Mouse (Mus musculus) forebrain, embryonic 16.5 days (tissue): ENCODE measurements at regions not wholly inside any gene's neighbourhood (a gene's known extent, or its start where the extent isn't known, plus 50 kb on each side); places are given as distances from the start of the nearest gene placed in this dataset.

ENCODE experiments used
- ATAC-seq: fragments of 200-750 bp; cut with Nextera tagmentation; 2 replicates; pipeline ENCODE4 v1.8.0; 2017; ENCODE audit warnings: mild to moderate bottlenecking, moderate library complexity
- H3K27ac ChIP-seq: fragments of 300-500 bp; sonication (generic); 2 replicates; pipeline ENCODE4 v1.5.1; 2014; ENCODE audit warnings: low read length, control low read depth
- H3K27me3 ChIP-seq: fragments of 300-500 bp; sonication (generic); replicated peaks from 2 replicates; pipeline ENCODE4 v1.6.1; 2014; ENCODE audit warnings: low read length; ENCODE audit not compliant: control insufficient read depth, insufficient read depth
- H3K36me3 ChIP-seq: fragments of 300-500 bp; sonication (generic); 2 replicates; pipeline ENCODE4 v1.6.1; 2014; ENCODE audit not compliant: control insufficient read depth, insufficient read depth
- H3K4me1 ChIP-seq: fragments of 300-500 bp; sonication (generic); replicated peaks from 2 replicates; pipeline ENCODE4 v1.6.1; 2014; ENCODE audit warnings: low read length; ENCODE audit not compliant: control insufficient read depth, insufficient read depth
- H3K4me2 ChIP-seq: fragments of 300-500 bp; sonication (generic); 2 replicates; pipeline ENCODE4 v1.6.1; 2014; ENCODE audit warnings: mild to moderate bottlenecking, low read length, control low read depth
- H3K4me3 ChIP-seq: fragments of 300-500 bp; sonication (generic); replicated peaks from 2 replicates; pipeline ENCODE4 v1.5.1; 2014; ENCODE audit warnings: mild to moderate bottlenecking, low read length, control low read depth
- H3K9ac ChIP-seq: fragments of 300-500 bp; sonication (generic); replicated peaks from 2 replicates; pipeline ENCODE4 v1.6.1; 2014; ENCODE audit warnings: low read depth, low read length, control low read depth
- H3K9me3 ChIP-seq: fragments of 300-500 bp; sonication (generic); 2 replicates; pipeline ENCODE4 v1.6.1; 2016; ENCODE audit warnings: low read length; ENCODE audit not compliant: control insufficient read depth
- WGBS: fragments of 180-500 bp; shearing (Covaris S2); extraction: QIAGEN DNeasy Blood & Tissue Kit; methylation state at CpG from one replicate; pipeline ENCODE4 v1.1.7; 2014; 5-methylcytosine and 5-hydroxymethylcytosine counted together

DNA sequence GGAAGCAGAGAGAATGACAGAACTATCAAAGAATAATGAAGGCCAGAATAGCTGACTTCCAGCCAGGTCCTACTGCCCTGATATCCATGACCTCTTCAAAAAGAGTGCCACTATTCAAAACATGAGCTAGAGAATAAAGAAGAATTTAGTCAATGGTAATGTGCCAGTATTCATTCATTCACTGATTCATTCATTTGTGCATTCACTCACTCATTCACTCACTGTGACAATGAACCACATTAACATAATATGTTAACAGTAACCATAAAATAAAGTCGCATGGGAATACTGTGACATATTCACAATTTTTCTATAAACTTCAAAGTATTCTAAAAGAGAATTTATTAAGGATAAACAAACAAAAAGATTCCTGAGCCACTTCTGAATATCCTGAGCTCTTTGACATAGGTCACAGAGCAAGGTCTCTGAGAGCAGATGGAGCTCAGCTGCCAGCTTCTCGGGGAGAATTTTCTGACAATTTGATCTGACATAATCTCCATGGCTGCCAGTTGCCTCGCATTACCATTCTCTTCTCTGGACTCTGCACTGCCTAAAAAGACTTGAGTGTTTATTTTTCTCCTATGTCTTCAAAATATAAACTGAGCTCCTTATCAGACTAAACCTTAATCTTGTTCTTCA is 2895.5 kb upstream of the 5930422O12Rik start:
- H3K9me3 ChIP-seq: no peaks in the 10 kb centered on the region
- no peaks in the 10 kb centered on the region for H3K4me1 ChIP-seq
- H3K9ac ChIP-seq: no peak overlapping the region
- 39% methylated on average over 3 of the region's 3 CpGs for WGBS
- H3K36me3 ChIP-seq: no peaks in the 10 kb centered on the region
- no peak overlapping the region for H3K4me3 ChIP-seq
- H3K4me2 ChIP-seq: no peak overlapping the region
- H3K27me3 ChIP-seq: no peaks in the 10 kb centered on the region
- ATAC-seq: no peak
- H3K27ac ChIP-seq: no peak overlapping the region

GRCm38 (mm10) chr8:30533501-30533870 is 2895.0 kb upstream of the 5930422O12Rik start:
- WGBS: 73% methylated on average over 3 of the region's 3 CpGs
- ATAC-seq: no peak
- no peaks in the 10 kb centered on the region for H3K36me3 ChIP-seq
- no peak overlapping the region for H3K4me3 ChIP-seq
- H3K27me3 ChIP-seq: no peaks in the 10 kb centered on the region
- no peaks in the 10 kb centered on the region for H3K9me3 ChIP-seq
- H3K4me2 ChIP-seq: no peak overlapping the region
- H3K4me1 ChIP-seq: no peaks in the 10 kb centered on the region
- H3K9ac ChIP-seq: no peak overlapping the region
- H3K27ac ChIP-seq: no peak overlapping the region

GRCm38 (mm10) chr8:30535450-30535849 is 2893.1 kb upstream of the 5930422O12Rik start:
- H3K4me2 ChIP-seq: no peak overlapping the region

GRCm38 (mm10) chr8:30542196-30542595 is 2886.3 kb upstream of the 5930422O12Rik start:
- ATAC-seq: peak; percentile 31; the same call in 1 of the 2 replicates
- 0 out of 2 replicates have a peak, but pooled peaks cover 3% of the 10 kb centered on the region for H3K4me1 ChIP-seq
- no peak overlapping the region for H3K27ac ChIP-seq
- no peaks in the 10 kb centered on the region for H3K36me3 ChIP-seq
- 78% methylated on average over 1 of the region's 1 CpGs for WGBS
- H3K27me3 ChIP-seq: no peaks in the 10 kb centered on the region
- H3K9ac ChIP-seq: no peak overlapping the region
- H3K4me2 ChIP-seq: no peak overlapping the region
- no peak overlapping the region for H3K4me3 ChIP-seq
- no peaks in the 10 kb centered on the region for H3K9me3 ChIP-seq

More at GRCm38 (mm10) chr8:30535450-30535849, 2893.1 kb upstream of the 5930422O12Rik start:
- H3K36me3 ChIP-seq: no peaks in the 10 kb centered on the region
- H3K9me3 ChIP-seq: no peaks in the 10 kb centered on the region
- WGBS: 63% methylated on average over 3 of the region's 3 CpGs
- no peaks in the 10 kb centered on the region for H3K27me3 ChIP-seq
- H3K4me3 ChIP-seq: no peak overlapping the region
- H3K9ac ChIP-seq: no peak overlapping the region
- H3K27ac ChIP-seq: no peak overlapping the region
- no peaks in the 10 kb centered on the region for H3K4me1 ChIP-seq
- no peak for ATAC-seq

DNA sequence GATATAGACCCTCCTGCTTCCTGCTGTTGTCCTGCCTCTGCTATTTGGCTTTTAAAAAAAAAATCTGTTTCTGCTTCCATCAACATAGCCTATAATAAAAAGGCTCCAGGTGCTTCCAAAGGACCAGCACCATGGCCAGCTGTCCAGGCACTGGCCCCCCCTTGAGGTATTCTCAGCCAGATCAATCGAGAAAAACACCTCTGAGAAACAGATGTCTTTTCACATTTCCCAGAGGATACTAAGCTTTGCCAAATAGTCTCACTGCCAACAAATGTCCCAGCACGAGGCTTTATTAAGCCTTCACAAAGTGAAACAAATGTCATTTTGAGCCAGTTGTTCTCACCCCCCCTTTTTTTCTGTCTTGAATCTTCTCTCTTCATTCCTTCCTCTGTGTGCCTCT is 2880.7 kb upstream of the 5930422O12Rik start:
- Histone ChIP-seq H3K4me3 (no peak overlapping the region), H3K27me3 (no peaks in the 10 kb centered on the region), H3K9me3 (no peaks in the 10 kb centered on the region), H3K36me3 (no peaks in the 10 kb centered on the region), H3K9ac (no peak overlapping the region), H3K4me2 (no peak overlapping the region), H3K4me1 (peaks cover 5% of the 10 kb centered on the region), H3K27ac (no peak overlapping the region)
- ATAC-seq: peak; percentile 52
- 11% methylated on average over 2 of the region's 2 CpGs for WGBS

- H3K27ac ChIP-seq: no peak overlapping the region
- H3K36me3 ChIP-seq: no peaks in the 10 kb centered on the region
- ATAC-seq: no peak
- no peaks in the 10 kb centered on the region for H3K9me3 ChIP-seq
- H3K4me2 ChIP-seq: no peak overlapping the region
- no peak overlapping the region for H3K9ac ChIP-seq
- peaks cover 5% of the 10 kb centered on the region for H3K4me1 ChIP-seq
- H3K4me3 ChIP-seq: no peak overlapping the region
- H3K27me3 ChIP-seq: no peaks in the 10 kb centered on the region
- 73% methylated on average over 1 of the region's 1 CpGs for WGBS
Measured at GRCm38 (mm10) chr8:30551051-30551450, 2877.5 kb upstream of the 5930422O12Rik start.

DNA sequence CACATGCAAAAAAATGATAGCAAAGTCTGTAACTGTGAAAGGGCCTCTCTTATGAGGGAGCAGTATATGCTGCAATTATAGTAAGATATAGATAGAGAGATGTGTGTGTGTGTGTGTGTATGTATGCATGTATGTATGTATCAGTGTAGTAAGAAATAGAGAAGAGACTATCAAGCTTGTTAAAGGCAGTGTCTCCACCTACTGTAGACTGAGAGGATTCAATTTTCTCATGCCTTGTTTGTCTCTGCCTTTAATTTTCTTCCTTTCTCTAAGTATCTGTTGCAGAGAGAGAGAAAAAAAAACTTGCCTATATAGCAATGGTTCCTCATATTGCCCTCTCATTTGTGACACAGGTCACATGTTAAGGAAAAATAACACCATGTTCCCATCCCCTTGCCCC is 2871.1 kb upstream of the 5930422O12Rik start:
- Histone ChIP-seq H3K27me3 (no peaks in the 10 kb centered on the region), H3K36me3 (no peaks in the 10 kb centered on the region), H3K4me3 (no peak overlapping the region), H3K27ac (no peak overlapping the region), H3K4me2 (no peak overlapping the region), H3K9ac (no peak overlapping the region), H3K4me1 (no peaks in the 10 kb centered on the region), H3K9me3 (no peaks in the 10 kb centered on the region)
- no peak for ATAC-seq

- Histone ChIP-seq H3K4me2 (no peak overlapping the region), H3K4me3 (no peak overlapping the region), H3K36me3 (no peaks in the 10 kb centered on the region), H3K27ac (no peak overlapping the region), H3K9me3 (no peaks in the 10 kb centered on the region), H3K27me3 (no peaks in the 10 kb centered on the region), H3K9ac (no peak overlapping the region), H3K4me1 (no peaks in the 10 kb centered on the region)
- WGBS: 59% methylated on average over 8 of the region's 8 CpGs
- ATAC-seq: no peak
Measured at GRCm38 (mm10) chr8:30561323-30562207, 2866.9 kb upstream of the 5930422O12Rik start.

DNA sequence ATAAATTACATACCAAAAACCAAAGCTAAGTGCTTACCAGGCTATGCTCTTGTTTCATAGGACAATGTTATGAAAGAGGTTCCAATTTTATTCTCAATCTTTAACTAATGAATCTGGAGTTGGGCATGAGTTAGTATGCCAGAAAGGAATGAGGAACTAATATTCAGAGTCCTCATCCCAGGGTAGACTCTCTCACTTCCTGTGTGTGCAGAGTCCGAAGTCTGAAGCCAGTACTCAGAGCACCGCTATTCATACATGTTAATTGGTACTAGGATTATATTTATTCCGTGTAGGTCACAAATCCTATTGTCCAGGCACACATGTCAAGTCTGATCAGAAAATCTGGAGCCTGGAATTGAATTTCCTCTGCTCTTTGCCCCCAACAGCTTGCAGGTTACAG is 2858.7 kb upstream of the 5930422O12Rik start:
- WGBS: 75% methylated on average over 3 of the region's 3 CpGs
- H3K9me3 ChIP-seq: no peaks in the 10 kb centered on the region
- ATAC-seq: no peak
- no peak overlapping the region for H3K4me3 ChIP-seq
- no peaks in the 10 kb centered on the region for H3K4me1 ChIP-seq
- H3K4me2 ChIP-seq: no peak overlapping the region
- no peaks in the 10 kb centered on the region for H3K36me3 ChIP-seq
- H3K27ac ChIP-seq: no peak overlapping the region
- no peaks in the 10 kb centered on the region for H3K27me3 ChIP-seq
- no peak overlapping the region for H3K9ac ChIP-seq
